Mouse (Mus musculus) subcutaneous adipose tissue, adult 2 months (tissue): ENCODE measurements around the gene Teddm2. TPM values are rescaled to one million over a fixed set of nuclear protein-coding genes. Genes with fewer than 3 reads are reported as not detected.

Experiments used
- polyA plus RNA-seq: library from polyadenylated mRNA; depleted of rRNA; stranded (reverse); fragments of >200 nt; gene quantifications from 2 replicates; pipeline ENCODE4 v1.2.3, GENCODE M21; 2012; ENCODE audit warnings: low replicate concordance; rRNA removed

Gene Teddm2
- polyA plus RNA-seq = 1.1 and 2.0 TPM in 2 replicates

DNA sequence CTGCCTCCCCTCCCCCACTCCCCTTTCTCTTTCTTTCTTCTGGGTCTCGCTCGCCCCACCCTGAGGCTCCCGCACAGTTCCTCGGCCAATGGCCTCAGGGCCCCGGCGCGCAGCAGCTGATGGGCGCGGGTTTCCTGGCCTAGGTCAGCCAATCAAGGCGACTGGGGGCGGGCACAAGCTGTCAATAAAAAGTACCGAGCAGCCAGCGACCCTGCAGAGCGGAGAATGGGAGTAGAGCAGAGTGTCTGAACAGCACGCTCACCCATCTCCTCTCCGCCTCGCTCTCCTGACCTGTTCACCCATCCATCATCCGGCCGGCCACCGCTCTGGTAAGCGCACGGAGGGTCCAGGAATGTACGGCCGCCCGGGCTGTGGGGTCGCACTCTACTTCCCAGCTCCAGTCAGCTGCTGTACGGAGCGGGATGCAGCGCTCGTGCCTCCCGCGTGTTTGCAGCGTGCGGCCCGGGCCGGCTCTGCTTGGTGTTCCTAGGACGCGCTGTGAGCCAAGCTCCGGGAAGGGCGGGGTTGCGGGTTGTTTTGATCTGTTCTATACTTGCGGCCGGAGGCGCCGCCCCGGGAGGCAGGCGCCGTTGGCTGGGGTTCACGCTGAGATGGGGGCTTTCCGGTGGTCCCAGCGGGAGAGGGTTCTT, at the start of gene Teddm2, which contains the start of gene Glul:
Gene Teddm2, minus strand, starts transcription at position 498 of the 650 bp plus-strand sequence.
Gene Glul, plus strand, starts transcription at position 214 of the 650 bp plus-strand sequence.

GRCm38 (mm10) chr1:153891442-153891841, 8.6 kb downstream of the Teddm2 start, which contains the start of gene Teddm1a:
Gene Teddm1a (plus strand): TSS chr1:153891742.

GRCm38 (mm10) chr1:153874045-153874444, 26.0 kb downstream of the Teddm2 start, which contains the start of gene Teddm1b:
Gene Teddm1b (plus strand): TSS chr1:153874345.

GRCm38 (mm10) chr1:153844042-153844441, 56.0 kb downstream of the Teddm2 start, which contains the start of gene Rgsl1:
Gene Rgsl1 (minus strand): TSS chr1:153844142.

Other genes starting within 250 kb of the Teddm2 start
- gene Rgs8, start 247.2 kb downstream of the Teddm2 start, polyA plus RNA-seq = 0.01 and 0.03 TPM in 2 replicates
- gene Rgs16, start 159.9 kb downstream of the Teddm2 start, polyA plus RNA-seq = 2.0 and 5.3 TPM in 2 replicates
- gene Rnasel, start 150.8 kb downstream of the Teddm2 start, polyA plus RNA-seq = 10.7 and 13.3 TPM in 2 replicates
- gene Rgsl1, start 56.1 kb downstream of the Teddm2 start, polyA plus RNA-seq = 0.33 and 1.2 TPM in 2 replicates
- gene Teddm1b, start 25.9 kb downstream of the Teddm2 start, polyA plus RNA-seq = 0.04 and 0.28 TPM in 2 replicates
- 0.32 and 1.1 TPM in 2 replicates for gene Teddm1a, start 8.5 kb downstream of the Teddm2 start, polyA plus RNA-seq
- 927 and 1,223 TPM in 2 replicates for gene Glul, start 284 bp downstream of the Teddm2 start, polyA plus RNA-seq